Mouse (Mus musculus) c-Kit-positive CD71-negative TER-119-negative erythroid progenitor cells, embryonic 14.5 days (primary cell): Measurements from ENCODE around the gene Cox6a1.

Source experiments
- DNase-seq: peaks from one replicate; pipeline ENCODE4 v3.0.0-alpha.2; 2013; ENCODE audit warnings: low read depth

Gene Cox6a1

DNA sequence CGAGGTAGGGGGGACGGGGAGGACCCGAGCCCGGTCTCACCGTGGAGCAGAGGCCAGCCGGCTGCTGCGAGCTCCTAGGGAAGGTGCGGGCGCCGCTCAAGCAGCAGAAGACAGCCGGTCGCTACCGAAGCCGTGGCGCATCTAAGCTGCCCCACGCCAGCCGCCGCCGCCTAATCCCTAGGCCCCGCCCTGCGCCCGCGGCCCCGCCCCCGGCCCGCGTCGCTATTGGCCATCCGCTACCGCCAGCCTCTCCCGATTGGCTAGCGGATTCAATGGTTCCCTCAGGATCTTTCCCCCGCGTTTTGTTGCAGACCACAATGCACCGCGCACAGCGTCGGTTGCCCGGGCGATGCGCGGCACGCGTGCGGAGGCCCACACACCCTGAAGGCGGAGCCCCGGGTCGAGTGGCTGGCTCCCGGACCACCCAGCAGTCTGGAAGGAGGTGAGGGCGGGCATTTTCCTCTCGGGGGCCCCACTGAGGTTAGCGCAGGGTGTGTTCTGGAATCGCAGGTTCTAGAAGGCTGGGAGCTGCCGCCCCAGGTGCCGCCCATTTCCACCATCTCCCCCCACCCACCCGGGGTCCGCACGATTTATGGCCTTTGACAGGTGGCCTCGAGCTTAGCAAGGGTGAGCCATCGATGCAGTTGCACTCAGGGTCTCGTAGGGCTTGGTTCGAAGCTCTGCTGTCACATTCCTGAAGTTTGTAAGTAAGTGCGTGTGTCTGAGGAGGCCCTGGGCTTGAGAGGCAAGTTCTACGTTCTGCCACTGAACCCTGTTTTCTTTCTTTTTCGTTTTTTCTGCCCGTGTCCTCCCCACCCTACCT lies 47.8 kb downstream of the Cox6a1 start, which contains the start of gene Dynll1:
TSS of gene Dynll1 (minus strand) at position 208 of the 823 bp plus-strand sequence.
- DNase-seq, result peak; percentile 100

DNA sequence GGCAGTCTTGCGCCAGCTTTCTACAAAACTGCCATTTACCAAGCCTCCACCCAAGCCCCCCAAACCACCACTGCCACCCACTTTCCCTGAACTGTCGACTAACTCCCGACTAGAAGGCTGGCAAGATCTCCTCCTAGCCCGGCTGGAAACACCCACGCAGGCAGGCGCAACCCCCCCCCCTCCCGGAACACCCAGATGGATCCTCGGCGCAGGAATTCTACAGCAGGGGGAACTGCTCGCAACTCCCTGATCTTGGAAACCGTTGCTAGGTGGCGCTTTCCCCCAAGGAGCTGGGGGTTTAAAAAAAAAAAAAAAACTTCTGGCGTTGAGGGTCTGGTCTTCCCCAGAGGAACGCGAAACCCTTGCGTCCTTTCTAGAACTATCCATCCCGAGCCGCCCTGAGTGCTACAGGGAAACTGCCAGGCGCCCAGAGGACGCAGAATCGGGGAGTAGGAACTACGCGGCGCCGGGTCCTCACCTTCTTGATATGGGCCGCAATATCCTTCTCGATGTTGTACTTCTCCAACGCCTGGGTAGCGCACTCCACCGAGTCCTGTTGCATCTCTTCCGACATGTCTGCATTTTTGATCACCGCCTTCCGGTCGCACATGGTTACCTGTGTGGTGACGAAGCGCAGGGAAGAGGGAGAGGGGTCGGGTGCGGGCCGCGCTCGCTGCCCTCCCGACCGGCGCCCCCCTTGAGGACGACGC lies 48.6 kb downstream of the Cox6a1 start:
- DNase-seq, result no peak

DNA sequence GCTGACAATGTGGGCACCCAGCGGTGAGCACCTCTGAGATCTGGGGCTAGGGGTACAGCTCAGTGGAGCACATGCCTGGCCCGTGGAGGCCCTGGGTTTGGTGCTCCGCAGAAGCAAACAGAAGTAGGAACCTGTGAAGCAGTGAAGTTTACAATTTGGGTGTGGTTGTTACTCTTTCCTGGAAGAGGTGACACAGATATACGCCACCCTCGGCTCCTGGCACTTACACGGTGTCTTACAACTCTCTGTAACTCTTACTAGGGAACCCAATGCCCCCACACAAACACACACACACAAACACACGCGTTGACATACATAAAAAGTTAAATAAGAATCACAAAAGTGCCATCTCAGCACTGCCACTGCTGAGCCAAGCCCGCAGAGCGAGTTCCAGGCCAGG lies 52.4 kb downstream of the Cox6a1 start:
- DNase-seq, result no peak
